Mouse (Mus musculus): ENCODE data around the gene Chrnb4.
A peak's percentile ranks its signal among the peaks of the same experiment; 100 is the strongest.

Chrnb4 gene

DNA sequence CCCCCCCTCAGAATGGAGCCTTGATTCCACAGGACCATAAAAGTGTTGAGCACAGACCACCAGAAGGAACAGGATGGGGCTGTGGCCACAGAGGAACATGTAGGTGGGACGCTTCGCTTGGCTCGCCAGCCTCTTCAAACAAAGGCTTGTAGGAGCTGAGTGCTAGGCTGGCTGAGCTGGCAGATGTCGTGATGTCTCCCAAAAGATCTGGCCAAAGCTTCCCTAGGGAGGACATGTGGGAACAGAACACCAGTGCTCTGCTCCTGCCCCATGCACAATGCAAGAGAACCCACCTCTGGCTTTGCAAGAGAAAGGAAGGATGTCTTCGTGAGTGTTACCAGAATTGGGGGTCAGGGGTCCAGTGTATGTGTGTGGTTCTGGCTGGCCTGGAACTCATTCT, 25.3 kb downstream of the Chrnb4 start:
- DNase-seq (ENCODE audit: low spot score): peak; percentile 66

DNA sequence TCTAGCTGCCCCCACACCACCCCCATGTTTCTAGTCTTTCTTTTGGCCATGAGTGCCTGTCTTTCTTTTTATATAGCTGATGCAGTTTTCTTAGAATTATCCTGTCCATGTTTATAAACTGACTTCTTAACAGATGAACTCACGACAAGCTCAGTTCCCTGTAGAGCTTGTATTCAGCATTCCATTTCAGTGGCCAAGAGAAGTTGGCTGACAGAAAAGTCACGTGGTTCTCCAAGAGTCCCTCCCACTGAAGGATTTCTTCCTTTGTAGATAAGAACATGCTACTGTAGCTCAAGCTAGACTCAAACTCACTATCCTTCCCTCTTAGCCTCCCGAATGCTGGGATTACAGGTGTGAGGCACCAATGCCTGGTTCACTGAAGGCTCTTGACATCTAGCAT, 31.7 kb downstream of the Chrnb4 start:
- no peak for DNase-seq (ENCODE audit: low spot score)

- DNase-seq (ENCODE audit: low spot score): no peak
Measured at GRCm38 (mm10) chr9:55010588-55011350, 37.8 kb downstream of the Chrnb4 start.

GRCm38 (mm10) chr9:55009692-55010091, 38.9 kb downstream of the Chrnb4 start:
- no peak for DNase-seq (ENCODE audit: low spot score)

DNA sequence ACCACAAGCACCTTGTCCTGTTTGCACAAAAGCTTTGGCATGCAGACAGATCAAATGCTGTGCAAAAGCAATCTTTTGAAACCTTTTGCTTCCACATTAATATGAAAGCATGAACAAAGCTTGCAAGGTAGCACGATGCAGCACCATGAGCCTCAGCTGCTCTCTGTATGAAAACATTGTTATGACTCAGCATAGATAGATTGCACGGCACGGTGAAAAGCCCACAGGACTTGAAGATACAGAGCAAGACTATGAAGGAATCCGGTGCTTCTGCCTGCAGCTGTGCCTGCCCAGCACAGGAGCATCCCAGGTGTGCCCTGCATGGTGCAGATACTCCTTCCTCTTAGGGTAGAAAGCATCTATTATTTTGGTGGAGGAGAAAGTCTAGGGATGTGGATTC, 45.0 kb downstream of the Chrnb4 start:
- DNase-seq (ENCODE audit: low spot score): no peak

DNA sequence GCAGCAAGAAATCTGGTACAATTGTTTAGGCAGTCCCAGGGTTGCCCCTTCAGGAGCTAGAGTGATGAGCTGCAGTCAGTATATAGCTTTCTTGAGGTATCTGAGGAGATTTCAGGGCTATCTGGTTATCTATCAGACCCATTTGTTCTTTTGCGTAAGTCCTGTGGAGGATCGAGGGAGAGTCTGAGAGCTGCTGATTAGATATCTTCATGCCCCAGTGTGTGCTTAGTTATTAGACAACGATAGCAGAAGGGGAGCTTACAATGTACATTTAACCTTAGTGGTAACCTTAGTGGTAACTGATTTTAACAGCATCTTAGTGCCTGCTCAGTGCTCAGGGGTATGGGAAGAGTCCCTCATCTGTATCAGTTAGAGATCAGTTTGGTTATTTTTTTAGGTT, 52.9 kb downstream of the Chrnb4 start:
- DNase-seq (ENCODE audit: low spot score): no peak

GRCm38 (mm10) chr9:54994381-54994780, 54.2 kb downstream of the Chrnb4 start:
- no peak for DNase-seq (ENCODE audit: low spot score)

DNA sequence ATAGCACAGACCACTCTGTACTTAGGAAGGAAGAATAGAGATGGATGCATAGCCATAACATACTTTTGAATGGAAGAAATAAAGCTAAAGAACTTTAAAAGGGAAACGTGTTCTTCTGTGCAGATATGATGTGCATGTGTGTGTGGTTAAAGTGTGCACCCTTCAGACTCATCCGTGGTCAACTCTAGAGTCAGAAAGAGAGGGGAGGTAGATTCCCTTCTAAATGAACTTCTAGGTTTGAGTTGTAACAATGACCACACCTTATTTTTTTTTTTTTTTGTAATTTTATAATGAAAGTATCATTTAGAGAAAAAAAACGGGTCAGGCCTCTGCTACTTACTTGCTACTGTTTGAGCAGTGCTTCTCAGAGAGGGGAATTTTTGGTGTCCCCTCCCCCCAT, 58.2 kb downstream of the Chrnb4 start:
- DNase-seq (ENCODE audit: low spot score): no peak

DNA sequence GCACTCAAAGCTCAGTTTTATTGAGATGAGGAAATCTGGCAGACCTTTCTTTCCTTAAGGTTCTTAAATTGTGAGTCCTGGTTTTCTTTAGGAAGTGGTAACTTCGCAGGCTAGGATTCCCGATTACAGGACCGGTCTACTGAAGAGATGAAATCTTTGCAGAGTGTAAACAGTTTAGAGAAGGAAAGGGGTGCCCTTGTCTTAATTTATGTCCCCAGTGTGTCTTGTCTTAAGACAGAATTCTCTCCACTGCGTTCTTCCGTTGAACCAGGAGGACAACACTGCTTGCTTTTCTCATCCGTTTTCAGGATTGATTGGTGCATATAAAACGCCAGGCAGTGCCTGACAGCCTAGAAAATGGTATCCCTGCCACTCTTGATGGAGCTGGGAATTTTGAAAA, 66.2 kb downstream of the Chrnb4 start:
- DNase-seq (ENCODE audit: low spot score): no peak

- DNase-seq (ENCODE audit: low spot score): peak; percentile 69
Measured at GRCm38 (mm10) chr9:54981291-54982191, 67.0 kb downstream of the Chrnb4 start.

DNA sequence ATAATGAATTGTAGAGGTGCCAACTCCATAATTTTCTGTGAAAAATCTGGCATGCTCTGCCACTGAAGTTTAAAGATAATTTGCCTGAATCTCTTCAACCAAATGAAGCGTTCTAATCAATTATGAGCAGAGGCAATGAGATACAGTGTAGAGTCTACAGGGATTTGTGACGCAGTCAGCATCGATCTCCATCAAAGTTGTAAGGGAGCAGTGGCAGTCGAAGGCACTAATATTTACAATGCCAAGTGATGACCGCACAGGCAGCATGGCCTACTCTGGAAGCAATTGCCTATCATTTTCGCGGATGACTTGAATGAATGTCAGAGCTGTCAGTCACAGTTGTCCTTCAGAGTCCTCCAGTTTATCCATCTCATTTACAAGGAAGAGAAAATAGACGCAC, 67.9 kb downstream of the Chrnb4 start, which contains the start of gene Chrna5:
TSS of gene Chrna5 (plus strand) at position 207 of the 400 bp plus-strand sequence.
- peak; percentile 16 for DNase-seq (ENCODE audit: low spot score)

All from MN1 (cell line).